Mouse (Mus musculus): ENCODE measurements around the gene Bnip1.

DNA sequence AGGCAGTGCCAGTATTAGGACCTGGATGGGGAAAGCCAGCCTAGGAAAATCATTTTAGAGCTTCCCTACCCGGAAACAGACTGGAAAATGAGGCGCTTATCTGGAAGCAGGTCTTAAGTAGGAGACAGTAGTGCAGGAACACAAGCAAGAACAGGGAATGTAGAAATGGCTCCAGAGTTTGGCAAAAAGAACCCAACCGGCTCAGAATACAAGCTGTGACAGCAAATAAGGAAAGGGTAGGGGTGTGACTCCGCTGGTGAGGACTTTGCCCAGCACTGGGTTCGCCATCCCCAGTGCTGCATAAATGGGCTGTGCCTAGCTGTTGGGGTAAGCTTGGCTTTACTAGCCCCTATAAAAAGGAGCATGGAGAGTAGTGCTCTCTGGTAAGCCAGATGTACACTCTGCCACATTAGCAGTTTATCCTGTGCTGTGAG is 761 bp downstream of the Bnip1 start:
- TF ChIP-seq CTCF (IDR thresholded peaks at IDR 0.05; ENCODE audit: low read depth, low read length) = no peak
- no peak for TF ChIP-seq POLR2A (IDR thresholded peaks at IDR 0.05; ENCODE audit: extremely low read depth, insufficient read depth, low read length)
